Mouse (Mus musculus) induced T-regulatory cell, adult 2 months (primary cell): ENCODE results near the gene Gm20388.
A peak's percentile ranks its signal among the peaks of the same experiment; 100 is the strongest.

Experiments
- DNase-seq: peaks from one replicate; pipeline ENCODE4 v3.0.0-alpha.2; 2012; ENCODE audit warnings: low read depth

The Gm20388 gene

DNA sequence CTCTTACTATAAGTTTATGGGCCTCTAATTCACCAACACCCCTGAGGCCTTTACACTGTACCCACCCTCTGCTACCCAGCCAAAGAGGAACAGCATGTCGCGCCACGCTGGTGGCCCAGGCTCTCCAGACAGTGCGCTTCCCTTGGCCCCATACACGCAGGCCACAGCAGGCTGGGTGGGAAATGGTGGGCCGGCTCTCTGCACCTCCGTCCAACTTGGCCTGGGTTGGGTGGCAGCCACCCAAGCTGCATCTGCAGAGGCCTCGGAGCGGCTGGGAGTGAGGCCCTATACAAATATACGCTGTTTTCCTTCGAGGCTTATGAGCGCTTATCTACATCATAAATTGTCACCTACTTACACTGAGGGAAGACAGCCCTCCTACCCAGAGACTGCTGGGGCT lies 1456.0 kb downstream of the Gm20388 start:
- DNase-seq = no peak

DNA sequence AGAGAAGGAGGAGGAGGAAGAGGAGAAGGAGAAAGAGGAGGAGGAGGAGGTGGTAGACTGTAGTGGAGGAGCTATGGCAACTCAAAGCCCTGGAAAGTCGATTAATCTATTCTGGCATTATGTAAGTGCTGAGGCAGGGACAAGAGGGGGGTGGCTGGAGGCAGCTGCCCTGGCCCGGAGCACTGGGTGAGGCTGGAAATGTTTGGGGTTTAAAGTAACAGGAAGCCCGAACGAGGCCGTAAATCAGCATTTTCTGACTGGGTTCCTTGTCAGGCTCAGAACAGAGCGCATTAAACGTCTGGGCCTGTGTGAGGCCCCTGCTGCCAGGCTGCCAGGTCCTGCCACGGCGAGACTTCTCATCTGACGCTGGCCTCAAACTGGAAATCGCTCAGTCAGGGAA lies 1458.2 kb downstream of the Gm20388 start:
- DNase-seq = no peak

DNA sequence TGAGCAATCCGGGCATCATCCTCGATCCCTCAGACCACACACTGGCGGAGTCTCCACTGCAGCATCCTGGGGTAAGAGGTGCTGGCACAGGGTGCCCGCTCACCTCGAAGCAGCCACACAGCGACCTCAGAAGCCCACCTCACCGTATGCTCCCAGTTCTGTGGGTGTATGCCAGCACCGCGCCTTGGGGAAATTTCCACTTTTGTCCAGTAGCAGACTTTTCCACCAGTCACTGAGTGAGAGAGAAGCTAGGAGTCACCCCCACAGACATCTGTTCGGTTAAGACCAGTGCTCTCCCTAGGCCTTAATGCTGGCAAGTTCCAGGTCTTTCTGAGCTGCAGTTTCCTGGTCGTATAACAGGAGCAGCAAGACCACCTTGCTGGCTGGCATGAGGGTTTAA lies 1458.7 kb downstream of the Gm20388 start:
- DNase-seq = no peak

DNA sequence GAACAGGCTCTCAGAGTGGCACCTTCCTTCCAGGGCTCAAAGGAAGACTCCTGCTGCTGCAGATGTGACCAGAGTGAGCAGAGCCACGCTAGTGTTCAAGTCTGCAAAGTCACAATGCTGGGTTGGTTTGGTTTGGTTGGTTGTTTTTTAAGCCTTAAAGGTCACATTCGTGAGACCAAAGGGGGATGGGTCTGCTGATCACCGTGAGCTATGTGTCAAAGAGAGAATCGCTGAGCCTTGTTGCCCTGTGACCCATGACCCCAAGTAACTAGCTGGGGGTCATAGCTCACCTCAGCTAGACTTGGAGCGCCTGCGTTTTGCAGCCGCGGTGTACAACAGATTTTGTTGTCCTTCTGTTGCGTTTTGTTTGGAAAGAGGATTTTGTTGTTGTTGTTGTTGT lies 1460.6 kb downstream of the Gm20388 start:
- no peak for DNase-seq

DNA sequence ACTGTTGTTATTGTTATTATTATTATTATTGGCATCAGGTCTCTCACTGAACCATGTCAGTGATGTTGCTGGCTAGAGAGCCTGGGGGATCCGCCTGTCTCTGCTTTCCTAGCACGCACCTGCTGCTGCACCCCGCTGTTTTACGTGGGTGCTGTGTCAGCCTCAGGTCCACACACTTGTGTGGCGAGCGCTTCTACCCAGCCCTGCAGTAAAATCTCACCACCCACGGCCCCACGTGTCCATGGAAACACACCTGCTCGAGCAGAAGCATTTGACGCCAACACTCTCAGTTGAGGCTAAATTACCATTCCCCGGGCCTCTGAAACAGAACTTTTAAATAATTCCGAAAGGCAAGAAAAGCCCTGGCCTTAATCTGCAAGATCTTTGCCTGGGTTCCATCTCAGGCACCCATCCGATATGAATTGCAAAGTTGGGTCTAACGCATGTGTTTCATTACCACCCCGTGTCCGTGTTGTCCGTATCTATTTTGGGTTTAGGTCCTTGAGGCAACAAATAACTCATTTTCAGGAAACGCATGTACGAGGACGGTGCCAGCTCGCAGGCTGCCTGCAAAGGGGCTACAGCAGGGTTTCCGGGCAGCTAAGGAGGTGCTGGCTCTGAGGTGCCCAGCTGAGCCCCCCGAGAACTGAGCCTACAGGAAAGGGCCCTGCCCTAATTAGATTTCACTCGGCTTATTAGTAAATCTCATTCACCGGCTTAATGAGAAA lies 1461.4 kb downstream of the Gm20388 start:
- DNase-seq = no peak

DNA sequence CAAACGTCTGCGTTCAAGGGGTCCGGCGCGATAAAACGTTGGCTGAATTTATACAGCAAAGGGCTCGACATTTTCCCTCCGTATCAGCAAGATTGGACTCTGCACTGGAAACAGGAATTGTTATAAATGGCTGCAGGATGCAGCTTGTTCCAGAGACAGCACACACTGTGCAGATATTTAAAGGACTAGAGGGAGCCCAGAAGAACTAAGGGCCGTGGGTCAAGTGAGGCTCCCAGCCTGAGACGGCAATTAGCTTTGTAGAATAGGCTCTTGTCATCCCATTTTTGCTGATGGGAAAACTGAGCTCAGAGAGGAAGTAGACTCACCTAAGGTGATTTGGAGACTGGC lies 1462.0 kb downstream of the Gm20388 start:
- no peak for DNase-seq

DNA sequence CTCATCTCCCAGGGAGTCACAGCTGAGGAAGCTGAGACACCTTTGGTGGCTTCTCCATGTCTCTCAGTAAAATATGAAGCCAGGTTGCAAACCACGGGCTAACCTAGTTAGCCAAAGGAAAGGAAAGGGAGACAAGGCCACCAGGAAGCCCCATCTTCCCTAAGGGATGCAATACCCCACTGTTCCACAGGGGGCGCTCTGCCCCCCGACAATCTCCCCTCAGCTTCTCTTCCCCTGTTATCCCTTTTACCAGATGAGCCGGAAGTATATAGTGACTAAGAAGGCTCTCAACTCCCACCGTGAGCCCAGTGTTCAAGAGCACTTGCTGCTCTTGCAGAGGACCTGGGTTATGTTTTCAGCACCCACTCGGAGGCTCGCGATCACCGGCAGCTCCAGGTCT lies 1463.6 kb downstream of the Gm20388 start:
- peak; percentile 15 for DNase-seq

DNA sequence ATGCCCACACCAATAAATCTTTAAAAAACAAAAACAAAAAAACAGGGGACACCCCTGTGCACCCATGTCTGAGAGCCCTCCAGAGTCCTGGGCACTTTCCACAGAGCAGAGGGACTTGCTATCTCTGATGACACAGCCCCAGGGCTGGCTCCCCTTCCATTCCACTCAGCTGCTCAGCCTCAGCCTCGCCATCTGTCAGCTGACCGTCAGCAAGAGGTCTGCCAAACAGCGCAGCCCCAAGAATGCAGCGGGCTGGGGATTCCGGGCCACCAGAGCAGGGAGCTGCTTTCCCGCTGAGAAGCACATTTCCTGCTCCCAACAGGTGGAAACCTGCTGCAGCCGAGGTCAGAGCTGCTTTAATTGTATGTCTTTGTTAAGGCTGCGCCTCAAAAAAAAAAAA lies 1464.1 kb downstream of the Gm20388 start:
- no peak for DNase-seq

DNA sequence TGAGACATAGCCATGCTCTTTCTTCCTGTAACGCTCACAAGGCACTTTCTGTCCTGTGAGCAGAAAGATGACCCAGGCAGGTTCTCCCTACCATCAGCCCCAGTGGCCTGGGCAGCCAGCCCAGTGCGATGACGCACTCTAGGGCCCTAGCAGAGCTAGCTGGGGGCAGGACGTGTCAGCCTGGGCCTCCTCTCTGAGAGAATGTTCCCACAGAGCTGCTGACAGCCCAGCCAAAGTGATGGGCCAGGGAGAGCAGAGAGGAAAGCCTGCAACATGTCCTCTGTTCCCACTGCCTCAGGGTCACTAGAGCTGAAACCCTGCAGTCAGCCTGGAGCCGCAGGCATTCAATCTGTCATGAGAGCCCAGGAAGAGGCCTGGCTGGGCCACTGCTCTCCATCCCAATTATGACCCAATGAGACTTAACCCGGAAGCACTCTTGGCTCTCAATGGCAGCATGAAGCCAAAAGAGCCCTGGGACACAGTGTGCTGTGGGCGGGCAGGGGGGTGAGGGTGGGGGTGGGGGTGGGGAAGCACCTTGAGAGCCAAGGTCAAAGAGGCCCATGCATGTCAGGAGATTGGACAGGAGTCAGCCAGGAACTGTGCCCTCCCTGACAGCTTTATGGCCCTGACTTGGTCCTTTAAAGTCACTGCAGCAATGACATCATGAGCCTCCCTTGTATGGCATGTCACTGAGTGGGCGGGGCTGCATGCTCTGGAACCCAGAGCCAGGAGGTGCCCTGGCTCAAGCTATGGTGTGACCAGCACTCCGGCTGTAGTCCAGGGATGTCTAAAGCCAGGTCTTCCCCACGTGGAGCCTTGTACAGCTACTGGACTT lies 1465.7 kb downstream of the Gm20388 start:
- DNase-seq = no peak

DNA sequence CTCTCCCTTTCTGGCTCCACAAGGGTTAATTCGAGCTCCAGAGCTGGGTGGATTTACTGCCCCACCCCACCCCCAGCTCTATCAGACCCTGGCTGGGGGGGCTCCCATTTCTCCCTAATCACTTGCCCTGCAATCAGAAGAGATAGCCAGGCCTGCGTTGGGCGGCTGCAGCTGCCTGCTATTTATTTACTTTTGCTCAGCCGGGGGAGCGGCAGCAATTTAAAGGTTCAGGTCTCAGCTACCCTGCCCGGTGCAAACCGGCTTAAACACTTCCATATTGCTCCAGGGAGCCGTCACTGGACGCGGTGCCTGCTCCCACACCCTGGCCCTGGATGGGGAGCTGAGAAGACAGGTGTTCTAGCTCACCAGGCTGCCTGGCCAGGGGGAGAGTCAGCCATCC lies 1467.0 kb downstream of the Gm20388 start:
- no peak for DNase-seq

DNA sequence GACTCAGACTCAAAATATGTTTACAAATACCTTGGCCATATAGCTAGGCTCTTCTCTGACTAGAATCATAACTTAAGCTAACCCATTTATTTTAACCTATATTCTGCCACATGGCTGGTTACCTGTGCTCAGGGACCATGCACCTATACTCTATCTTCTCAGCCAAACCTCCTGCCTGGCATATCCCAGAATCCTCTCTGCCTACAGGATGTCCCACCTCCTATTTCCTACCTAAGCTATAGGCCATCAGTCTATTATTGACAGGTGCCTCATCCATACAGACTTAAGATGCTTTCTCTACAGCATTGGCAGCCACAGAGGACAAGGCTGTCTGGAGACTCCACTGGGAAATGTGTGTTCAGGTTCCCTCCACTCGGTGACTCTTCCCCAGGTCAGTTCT lies 1468.7 kb downstream of the Gm20388 start:
- no peak for DNase-seq

DNA sequence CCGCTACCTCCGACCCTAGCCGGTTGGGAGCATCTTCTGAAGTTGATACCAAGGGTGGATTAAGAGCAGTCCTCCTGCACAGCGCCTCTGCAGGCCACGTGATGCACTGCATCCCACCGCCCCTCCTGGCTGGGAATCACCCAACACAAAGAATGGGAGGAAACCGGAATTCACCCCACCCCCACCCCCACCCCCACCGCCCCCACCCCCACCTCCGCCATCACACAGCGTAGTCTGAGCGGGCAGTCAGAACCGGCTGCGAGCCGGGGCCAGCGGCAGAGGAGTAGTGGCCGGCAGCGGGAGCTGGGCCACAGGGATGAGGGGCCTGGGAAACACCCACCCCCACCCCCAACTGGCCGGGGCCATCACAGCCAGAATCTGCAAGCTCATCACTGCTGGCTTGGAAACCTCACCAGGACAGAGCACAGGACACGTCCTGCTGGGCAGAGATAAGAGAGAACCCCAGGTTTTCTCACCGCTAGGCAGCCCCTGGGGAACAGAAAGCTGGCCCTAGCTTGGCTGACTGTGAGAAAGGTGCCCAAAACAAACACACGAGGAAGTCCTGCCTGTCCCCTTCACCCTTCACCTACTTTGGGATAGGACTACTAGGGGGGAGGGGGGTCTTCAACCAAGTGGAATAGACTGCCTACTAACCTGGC lies 1472.1 kb downstream of the Gm20388 start:
- DNase-seq = peak; percentile 46

DNA sequence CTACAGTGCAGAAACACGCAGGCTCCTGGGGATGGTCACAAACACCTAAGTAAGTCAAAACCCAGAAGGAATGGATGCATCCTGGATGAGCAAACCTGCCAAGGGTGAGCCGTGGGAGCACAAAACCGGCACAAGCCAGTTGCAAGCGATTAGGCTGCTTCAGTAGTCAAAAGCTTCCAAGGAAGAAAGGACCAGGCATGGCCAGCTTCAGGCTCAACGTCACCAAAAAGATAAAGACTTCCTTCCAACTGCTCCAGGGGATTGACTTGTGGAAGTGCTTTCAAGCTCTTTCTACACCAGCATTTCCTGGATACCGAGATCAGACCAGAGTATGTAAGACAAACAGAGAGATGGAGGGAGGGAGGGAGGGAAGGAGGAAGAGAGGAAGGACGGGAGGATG lies 1474.9 kb downstream of the Gm20388 start:
- DNase-seq = no peak

DNA sequence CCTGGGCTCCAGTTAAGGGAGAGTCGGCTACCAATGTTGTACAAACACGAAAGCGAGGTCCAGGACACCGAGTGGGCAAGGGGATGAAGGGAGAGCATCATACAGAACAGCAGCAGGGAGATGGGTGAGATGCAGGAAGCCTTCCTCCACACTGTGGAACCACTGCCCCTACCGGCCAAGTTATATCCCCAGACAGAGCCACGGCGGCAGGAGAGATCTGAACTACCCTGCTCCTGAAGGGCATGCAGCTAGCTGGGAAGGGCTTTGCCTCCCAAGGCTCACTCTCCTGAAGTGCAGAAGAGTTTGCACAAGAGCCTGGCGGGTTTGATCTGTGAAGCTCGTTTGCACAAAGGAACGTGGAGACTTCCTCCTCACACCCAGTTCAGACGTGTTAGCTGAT lies 1480.0 kb downstream of the Gm20388 start:
- DNase-seq = no peak

DNA sequence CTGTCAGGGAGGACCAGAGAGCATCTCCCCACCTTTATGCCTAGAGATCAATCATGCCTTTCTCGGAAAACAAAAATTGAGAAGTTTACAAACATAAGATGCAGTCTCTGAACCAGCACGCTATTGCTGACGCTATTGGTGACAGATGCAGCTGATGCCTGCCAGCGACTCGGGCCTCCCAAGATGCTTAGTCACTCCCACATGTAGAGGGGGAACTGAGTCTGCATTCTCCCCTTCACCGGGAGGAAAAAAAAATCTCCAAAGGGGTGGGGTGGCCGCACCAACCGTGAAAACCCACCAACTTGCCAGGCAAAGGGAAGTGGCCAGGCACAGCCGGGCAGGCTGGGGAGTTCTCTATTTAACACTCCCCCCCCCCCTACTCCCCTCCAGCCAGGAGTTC lies 1480.6 kb downstream of the Gm20388 start:
- DNase-seq = no peak

DNA sequence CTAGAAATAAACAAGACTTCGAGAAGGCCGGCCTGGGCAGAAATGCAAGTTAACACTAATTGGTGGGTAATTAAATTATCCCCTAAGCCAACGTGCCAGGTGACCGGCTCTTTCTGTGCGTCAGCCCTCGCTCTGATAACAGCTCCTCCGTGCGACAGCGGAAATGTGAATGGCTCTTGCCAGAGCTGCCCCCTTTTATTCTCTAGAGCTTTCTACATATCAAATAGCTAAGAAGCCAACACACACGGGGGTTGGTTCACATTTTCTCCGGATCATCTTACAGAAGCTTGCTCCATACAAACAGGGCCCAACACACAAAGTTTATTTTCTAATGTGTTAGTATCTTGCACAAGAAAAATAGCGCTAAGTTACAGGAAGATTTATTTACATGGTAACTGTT lies 1481.1 kb downstream of the Gm20388 start:
- DNase-seq = no peak

DNA sequence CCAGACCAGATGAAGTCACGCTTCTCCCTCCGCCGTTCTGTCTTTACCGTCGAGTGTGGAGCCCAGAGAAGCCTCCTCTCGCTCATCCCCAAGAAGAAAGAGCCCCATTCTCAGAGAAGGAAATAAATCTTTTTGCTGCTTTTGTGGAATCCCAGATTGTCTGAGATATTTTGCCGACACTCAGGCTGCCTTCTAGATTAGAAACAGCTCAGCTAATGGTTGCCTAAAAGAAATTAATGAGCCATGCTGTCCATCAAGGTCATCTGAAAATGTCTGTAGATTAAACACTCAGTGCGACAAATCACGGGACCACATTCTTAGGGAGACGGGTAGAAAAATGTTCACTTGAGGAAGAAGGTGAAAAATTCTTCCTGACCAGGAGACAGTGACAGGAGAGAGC lies 1481.8 kb downstream of the Gm20388 start:
- DNase-seq = no peak

DNA sequence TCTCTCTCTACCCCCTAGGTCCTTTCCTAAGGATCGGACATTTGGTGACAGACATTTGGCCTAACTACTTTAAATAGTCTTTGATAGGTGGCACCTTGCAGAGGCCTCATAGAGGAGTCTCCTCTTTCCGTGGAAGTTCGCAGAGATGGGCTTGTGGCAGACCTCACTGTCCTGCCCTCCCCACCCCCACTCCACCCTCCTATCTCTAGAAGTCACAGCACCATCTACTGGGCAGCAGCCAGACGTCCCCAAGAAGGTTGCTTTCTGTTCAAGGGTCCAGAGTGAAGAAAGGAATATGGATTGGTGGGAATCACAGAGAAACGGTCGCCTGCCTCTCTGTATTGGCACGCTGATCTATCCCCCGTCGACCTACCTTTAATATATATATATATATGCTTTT lies 1482.5 kb downstream of the Gm20388 start:
- DNase-seq = no peak

DNA sequence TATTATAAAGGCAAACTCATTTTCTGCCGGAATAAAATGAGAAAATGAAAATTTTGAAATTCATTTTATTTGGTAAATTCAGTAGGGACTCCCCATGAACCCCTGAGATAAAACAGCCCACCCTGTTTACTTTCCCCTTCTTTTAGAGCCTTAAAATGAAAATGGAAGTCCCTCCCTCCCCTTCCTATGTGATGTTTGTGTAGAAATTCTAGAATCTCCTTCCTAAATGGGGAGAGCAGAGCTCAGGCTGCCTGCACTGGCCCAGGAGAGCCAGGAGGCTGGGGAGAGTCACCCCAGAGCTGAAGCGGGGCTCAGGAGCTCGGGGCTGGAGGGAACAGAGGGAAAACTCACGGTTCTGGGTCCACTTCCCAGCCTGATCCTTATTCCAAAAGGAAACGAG lies 1484.0 kb downstream of the Gm20388 start:
- no peak for DNase-seq

DNA sequence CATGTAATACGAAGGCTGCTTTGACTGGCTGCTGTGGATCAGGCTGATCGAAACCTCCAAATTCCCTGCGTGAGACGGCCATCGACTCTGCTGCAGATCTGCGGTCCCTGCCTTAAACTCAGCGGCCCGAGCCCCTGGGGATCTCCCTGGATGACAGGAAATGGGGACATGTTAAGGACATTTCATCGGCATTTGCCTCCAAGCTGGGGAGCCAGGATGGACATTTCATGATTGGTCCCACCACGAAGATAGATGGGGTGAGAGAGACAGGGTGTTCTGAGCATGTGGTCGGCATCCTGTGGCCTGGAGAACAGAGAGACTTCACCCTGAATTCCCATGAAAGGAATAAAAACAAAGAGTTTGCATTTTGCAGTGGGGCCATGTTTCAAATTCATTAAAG lies 1484.7 kb downstream of the Gm20388 start:
- DNase-seq = no peak

DNA sequence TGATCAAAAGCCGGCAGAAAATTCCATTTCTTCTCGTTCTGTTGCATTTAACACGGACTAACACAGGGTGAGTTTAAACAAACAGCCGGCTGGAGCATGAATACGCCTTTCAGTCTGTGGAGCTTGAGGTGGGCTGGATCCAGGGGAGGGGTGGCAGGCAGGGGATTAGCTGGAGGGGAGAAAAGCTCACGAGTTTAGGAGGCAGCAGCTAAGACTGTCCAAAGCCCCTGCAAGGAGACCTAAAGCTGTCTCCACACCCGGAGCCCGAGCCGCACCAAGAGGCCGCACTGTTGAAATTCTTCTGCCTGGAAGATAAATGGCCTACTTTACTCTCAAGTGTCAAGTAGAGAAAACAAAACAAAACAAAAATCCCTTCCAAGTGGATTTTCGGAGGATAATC lies 1485.5 kb downstream of the Gm20388 start:
- DNase-seq = no peak

DNA sequence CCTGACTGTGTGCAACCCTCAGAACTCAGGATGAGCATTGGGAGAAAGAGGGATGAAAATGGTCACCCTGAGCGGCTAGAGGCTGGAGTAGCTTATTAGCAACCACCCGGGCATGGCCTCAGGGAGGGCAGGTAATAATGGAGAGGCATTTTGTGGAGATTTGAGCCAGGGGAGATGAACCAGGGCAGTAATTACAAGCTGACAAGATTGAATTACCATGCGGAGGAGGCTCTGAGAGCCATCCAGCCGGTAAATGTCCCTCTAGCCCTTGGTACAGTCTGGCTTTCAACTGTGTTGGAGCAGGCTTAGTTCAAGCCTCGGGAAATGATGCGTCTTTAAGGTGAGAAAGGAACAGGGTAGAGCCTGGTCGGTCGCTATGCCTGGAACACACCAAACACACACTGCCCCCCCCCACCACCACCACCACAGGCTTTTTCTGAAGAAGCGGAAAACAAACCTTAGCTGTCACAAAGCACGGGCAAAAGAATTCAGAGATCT lies 1486.6 kb downstream of the Gm20388 start:
- DNase-seq = no peak

DNA sequence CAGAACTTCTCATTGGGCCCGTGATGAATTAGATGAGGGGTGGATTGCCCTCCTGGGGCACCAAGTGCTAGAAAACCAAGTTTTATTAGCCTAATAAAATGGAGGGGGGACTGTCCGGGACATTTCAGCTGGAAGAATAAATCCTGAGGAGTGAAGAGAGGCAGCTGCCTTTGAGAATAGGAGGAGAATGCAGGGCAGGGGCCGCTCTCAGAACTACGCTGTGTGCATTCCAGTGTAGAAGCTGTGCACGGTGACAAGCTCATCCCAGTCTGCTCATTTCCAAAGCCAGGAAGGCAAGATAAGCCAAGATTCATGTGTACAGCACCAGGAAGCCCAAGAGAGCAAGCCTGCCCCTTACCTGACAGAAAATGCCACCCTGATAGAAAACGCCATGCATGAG lies 1487.4 kb downstream of the Gm20388 start:
- no peak for DNase-seq
